Mouse (Mus musculus) kidney, adult 8-10 months (tissue): ENCODE results near the gene Zfp986.
"Not testable (repeated sequence)": the region's sequence is repeated elsewhere in the genome, so short reads cannot be mapped to it uniquely, and the experiment has no call there.

Experiments
- DNase-seq, 2 experiments: peaks; one replicate each; pipeline ENCODE4 v3.0.0; 2022

The Zfp986 gene

GRCm38 (mm10) chr4:145868494-145868893 is at the start of gene Zfp986:
Zfp986 (plus strand) TSS chr4:145868794.
- DNase-seq, result not testable (repeated sequence)

- not testable (repeated sequence) for DNase-seq
Measured at GRCm38 (mm10) chr4:145819946-145820345, 48.6 kb upstream of the Zfp986 start.

- DNase-seq, result not testable (repeated sequence)
Measured at GRCm38 (mm10) chr4:145825606-145826005, 43.0 kb upstream of the Zfp986 start.

- DNase-seq, result not testable (repeated sequence)
Measured at GRCm38 (mm10) chr4:145831328-145832062, 37.1 kb upstream of the Zfp986 start.

- not testable (repeated sequence) for DNase-seq
Measured at GRCm38 (mm10) chr4:145836300-145836862, 32.2 kb upstream of the Zfp986 start.

- not testable (repeated sequence) for DNase-seq
Measured at GRCm38 (mm10) chr4:145836863-145837440, 31.6 kb upstream of the Zfp986 start.

GRCm38 (mm10) chr4:145846793-145847192 is 21.8 kb upstream of the Zfp986 start:
- not testable (repeated sequence) for DNase-seq

GRCm38 (mm10) chr4:145848183-145848890 is 20.3 kb upstream of the Zfp986 start:
- DNase-seq, result not testable (repeated sequence)

GRCm38 (mm10) chr4:145848891-145849214 is 19.7 kb upstream of the Zfp986 start:
- not testable (repeated sequence) for DNase-seq

- not testable (repeated sequence) for DNase-seq
Measured at GRCm38 (mm10) chr4:145851421-145851820, 17.2 kb upstream of the Zfp986 start.

GRCm38 (mm10) chr4:145863872-145864271 is 4.7 kb upstream of the Zfp986 start:
- not testable (repeated sequence) for DNase-seq
